Mouse (Mus musculus) lung, postnatal 0 days (tissue): ENCODE data around the gene Gpnmb.

Source experiments
- CTCF ChIP-seq: IDR thresholded peaks from 2 replicates; pipeline ENCODE4 v1.5.1; 2016; ENCODE audit warnings: antibody characterized with exemption, mild to moderate bottlenecking
- EP300 ChIP-seq: IDR thresholded peaks from 2 replicates; pipeline ENCODE4 v1.6.1; 2016; ENCODE audit warnings: antibody characterized with exemption, mild to moderate bottlenecking, control low read depth

- TF ChIP-seq CTCF (no peak), EP300 (no peak)
These were observed 77.5 kb downstream of the Gpnmb start for GRCm38 (mm10) chr6:49113895-49114294.
